Mouse (Mus musculus) spleen, adult 2 months (tissue): ENCODE results near the gene Cep170b.

Experiments used
- CTCF ChIP-seq: fragments of 200-500 bp; IDR thresholded peaks from 2 replicates; pipeline ENCODE4 v1.5.1; 2011; ENCODE audit warnings: mild to moderate bottlenecking, inconsistent platforms; ENCODE audit not compliant: insufficient read depth, insufficient read length, insufficient replicate concordance; ENCODE audit errors: extremely low read depth
- POLR2A ChIP-seq: fragments of 200-500 bp; IDR thresholded peaks from 2 replicates; pipeline ENCODE4 v1.6.1; 2011; ENCODE audit warnings: low read depth, low read length, inconsistent platforms

GRCm38 (mm10) chr12:112769031-112769430, 48.8 kb downstream of the Cep170b start:
- TF ChIP-seq POLR2A: no peak
- TF ChIP-seq CTCF: no peak
